Mouse (Mus musculus) neutrophil, adult 83 days (primary cell): Measurements from ENCODE around the gene Nme8. TPM values are rescaled to one million over a fixed set of nuclear protein-coding genes. Genes with fewer than 3 reads are reported as not detected.

Experiments
- total RNA-seq, 2 experiments: library from RNA; stranded (reverse); gene quantifications; one replicate each; pipeline ENCODE4 v1.2.4; 2023

The Nme8 gene
- total RNA-seq, result not detected

DNA sequence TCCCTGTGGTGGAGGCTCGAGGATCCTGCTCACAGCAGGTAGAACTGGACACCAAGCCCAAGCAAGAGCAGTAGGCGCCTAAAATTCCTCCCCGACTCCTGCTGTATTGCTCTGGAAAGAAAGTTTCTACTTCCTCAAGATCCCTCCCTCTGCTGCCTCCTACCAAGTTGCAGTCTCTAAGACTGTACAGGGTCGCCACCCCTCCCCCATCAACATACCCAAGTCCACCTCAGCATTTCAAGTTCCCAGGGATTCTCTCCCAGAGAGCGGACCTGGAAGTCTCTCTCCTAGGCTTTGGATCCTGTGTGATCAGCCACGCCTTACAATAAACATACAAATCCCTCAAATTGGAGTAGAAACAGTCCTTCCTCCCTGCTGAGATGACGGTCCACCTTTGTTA lies at the start of gene Nme8:
TSS of gene Nme8 (minus strand) at position 5 of the 400 bp plus-strand sequence.

DNA sequence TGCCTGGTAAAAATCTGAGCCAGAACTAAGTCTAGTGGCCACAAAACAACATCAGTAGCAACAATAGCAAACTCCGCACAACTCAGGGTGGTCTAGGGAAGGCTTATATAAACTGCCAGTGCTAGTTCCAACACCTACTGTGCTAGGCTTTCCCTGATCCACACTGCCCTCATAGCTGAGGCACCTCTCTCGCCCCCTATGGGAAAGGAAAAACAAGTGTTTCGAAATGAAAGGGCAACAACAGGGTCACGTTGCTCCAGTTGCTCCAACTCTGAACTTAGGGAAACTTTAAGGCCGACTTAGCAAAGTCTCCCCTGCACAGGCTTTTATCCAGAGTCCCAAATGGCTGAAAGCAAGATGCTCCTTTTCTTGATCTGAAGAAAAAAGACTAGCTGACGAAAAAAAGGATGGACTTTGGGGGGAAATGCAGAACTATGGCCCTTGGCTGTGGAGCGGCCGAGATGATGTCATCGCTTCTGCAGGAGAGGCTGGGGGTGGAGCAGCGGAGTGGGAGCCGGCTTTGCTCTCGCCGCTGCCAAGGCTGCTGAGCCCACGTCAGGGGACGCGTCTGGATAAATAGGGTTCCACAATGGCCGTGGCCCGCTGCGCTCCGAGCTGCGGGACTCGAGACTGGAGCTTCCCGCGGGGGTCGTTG lies 74.9 kb downstream of the Nme8 start, which contains the start of gene Sfrp4:
TSS of gene Sfrp4 (plus strand) at position 532 of the 655 bp plus-strand sequence.

DNA sequence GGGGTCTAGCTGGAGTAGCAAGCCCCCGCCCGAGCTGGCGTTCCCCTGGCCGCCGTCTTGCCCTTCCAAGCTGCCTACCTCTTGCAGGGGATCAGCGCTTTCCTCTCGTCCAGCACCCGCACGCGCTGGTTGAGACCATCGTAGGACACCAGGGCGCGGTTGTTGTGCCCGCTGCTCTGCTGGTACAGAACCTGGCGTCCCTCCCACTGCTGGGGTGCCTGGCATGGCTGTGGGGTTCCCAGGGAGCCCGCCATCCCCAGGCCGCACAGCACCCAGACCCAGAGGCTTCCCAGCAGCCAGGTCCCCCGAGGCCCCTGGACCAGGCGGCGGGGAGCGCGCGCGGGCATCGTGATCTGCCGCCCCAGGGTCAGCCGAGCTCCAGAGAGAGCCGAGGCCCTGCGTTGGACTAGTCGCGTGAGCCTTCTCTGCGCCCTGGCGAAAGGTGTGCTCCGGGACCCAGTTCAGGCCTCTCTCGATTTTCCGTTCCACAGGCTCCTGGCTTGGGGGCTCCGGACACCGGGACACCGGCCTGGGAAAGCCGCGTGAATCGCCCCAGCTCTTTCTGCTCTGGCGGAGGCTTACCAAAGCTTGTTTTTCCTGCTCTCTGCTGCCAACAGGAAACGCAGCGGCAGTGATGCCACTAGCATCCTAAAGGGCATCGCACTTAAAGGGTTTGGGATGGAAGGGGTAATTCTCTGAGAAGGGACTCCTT lies 78.2 kb downstream of the Nme8 start, which contains the start of gene Epdr1:
TSS of gene Epdr1 (minus strand) at position 712 of the 712 bp plus-strand sequence.

Other genes with a start within 250 kb of the Nme8 start
- 1 to 10 TPM; 4.4 to 5.8 TPM for gene Epdr1, start 77.9 kb downstream of the Nme8 start, total RNA-seq
- gene Sfrp4, start 74.7 kb downstream of the Nme8 start, total RNA-seq, result under 1 TPM in 1 of 2 experiments, not detected in 1; 0.66 TPM
- 100 to 1,000 TPM; 134 to 157 TPM for gene Gpr141, start 126.5 kb upstream of the Nme8 start, total RNA-seq